Mouse (Mus musculus) right cerebral cortex, postnatal 36 days (tissue): ENCODE measurements around the gene Cbx1.

Experiments
- DNase-seq, 2 experiments: peaks; one replicate each; pipeline ENCODE4 v3.0.0; 2022; ENCODE audit warnings: low spot score in 2 of 2, mixed read lengths in 1 of 2

Cbx1 gene

GRCm38 (mm10) chr11:96816494-96816893 lies 27.6 kb downstream of the Cbx1 start:
- no peak for DNase-seq

- no peak for DNase-seq
These were observed 28.1 kb downstream of the Cbx1 start for GRCm38 (mm10) chr11:96816979-96817378.

- DNase-seq, result no peak
These were observed 29.3 kb downstream of the Cbx1 start for GRCm38 (mm10) chr11:96818128-96818710.

GRCm38 (mm10) chr11:96821956-96822355 lies 33.0 kb downstream of the Cbx1 start:
- DNase-seq, result no peak

- no peak for DNase-seq
These were observed 33.9 kb downstream of the Cbx1 start for GRCm38 (mm10) chr11:96822675-96823470.

- DNase-seq, result no peak
These were observed 34.5 kb downstream of the Cbx1 start for GRCm38 (mm10) chr11:96823471-96823837.

GRCm38 (mm10) chr11:96823880-96824782 lies 35.2 kb downstream of the Cbx1 start:
- DNase-seq, result peak; percentile 88 to 93

- peak; percentile 43 to 51 for DNase-seq
These were observed 36.0 kb downstream of the Cbx1 start for GRCm38 (mm10) chr11:96824783-96825495.

- DNase-seq, result no peak
These were observed 37.6 kb downstream of the Cbx1 start for GRCm38 (mm10) chr11:96826481-96826880.

- no peak for DNase-seq
These were observed 38.2 kb downstream of the Cbx1 start for GRCm38 (mm10) chr11:96827062-96827581.

- no peak for DNase-seq
These were observed 39.0 kb downstream of the Cbx1 start for GRCm38 (mm10) chr11:96827917-96828316.

- DNase-seq, result no peak
These were observed 40.0 kb downstream of the Cbx1 start for GRCm38 (mm10) chr11:96828881-96829280.

- peak; percentile 34 to 38 for DNase-seq
These were observed 40.5 kb downstream of the Cbx1 start for GRCm38 (mm10) chr11:96829403-96829812.

GRCm38 (mm10) chr11:96829813-96830538 lies 41.0 kb downstream of the Cbx1 start, which contains the start of gene Nfe2l1:
Gene Nfe2l1, minus strand, starts transcription at chr11:96829968.
- peak; percentile 99 to 100 for DNase-seq

- no peak for DNase-seq
These were observed 41.8 kb downstream of the Cbx1 start for GRCm38 (mm10) chr11:96830539-96831216.

GRCm38 (mm10) chr11:96831516-96831915 lies 42.6 kb downstream of the Cbx1 start:
- no peak for DNase-seq

GRCm38 (mm10) chr11:96832541-96832940 lies 43.6 kb downstream of the Cbx1 start:
- DNase-seq, result no peak

- DNase-seq, result no peak
These were observed 44.0 kb downstream of the Cbx1 start for GRCm38 (mm10) chr11:96832973-96833372.

- no peak for DNase-seq
These were observed 45.2 kb downstream of the Cbx1 start for GRCm38 (mm10) chr11:96834127-96834526.

- no peak for DNase-seq
These were observed 48.4 kb downstream of the Cbx1 start for GRCm38 (mm10) chr11:96837298-96837697.
